Mouse (Mus musculus) CH12.LX (cell line): ENCODE data around the gene Tlk2.

Experiments
- BHLHE40 ChIP-seq: IDR thresholded peaks from 2 replicates; pipeline ENCODE4 v1.6.1; 2011; ENCODE audit warnings: mild to moderate bottlenecking, low read depth, low read length, improper control_type of control experiment
- CHD2 ChIP-seq: IDR thresholded peaks from 2 replicates; pipeline ENCODE4 v1.6.1; 2011; ENCODE audit warnings: low read length, improper control_type of control experiment
- CTCF ChIP-seq, 2 experiments: IDR thresholded peaks in 1 of 2; conservative IDR thresholded peaks in 1 of 2; 2 replicates each; pipeline ENCODE4 v1.5.1; 2011 to 2012; ENCODE audit warnings: low read depth in 2 of 2, low read length in 2 of 2, improper control_type of control experiment in 1 of 2, inconsistent platforms in 1 of 2, mild to moderate bottlenecking in 1 of 2, moderate library complexity in 1 of 2
- EP300 ChIP-seq: IDR thresholded peaks from 2 replicates; pipeline ENCODE4 v1.6.1; 2011; ENCODE audit warnings: low read length, improper control_type of control experiment
- HCFC1 ChIP-seq: IDR thresholded peaks from 2 replicates; pipeline ENCODE4 v1.6.1; 2012; ENCODE audit warnings: low read depth, mild to moderate bottlenecking, inconsistent platforms, low read length, improper control_type of control experiment
- MAZ ChIP-seq: IDR thresholded peaks from 2 replicates; pipeline ENCODE4 v1.6.1; 2012; ENCODE audit warnings: low read depth, mild to moderate bottlenecking, inconsistent platforms, low read length, improper control_type of control experiment, moderate library complexity
- MXI1 ChIP-seq: IDR thresholded peaks from 2 replicates; pipeline ENCODE4 v1.6.1; 2011; ENCODE audit warnings: mild to moderate bottlenecking, low read depth, low read length, improper control_type of control experiment
- NELFE ChIP-seq: IDR thresholded peaks from 2 replicates; pipeline ENCODE4 v1.6.1; 2011; ENCODE audit warnings: low read depth, low read length, improper control_type of control experiment
- NRF1 ChIP-seq: IDR thresholded peaks from 2 replicates; pipeline ENCODE4 v1.6.1; 2014; ENCODE audit warnings: low read depth, mild to moderate bottlenecking, inconsistent platforms, low read length, improper control_type of control experiment, moderate library complexity
- POLR2A ChIP-seq: IDR thresholded peaks from 2 replicates; pipeline ENCODE4 v1.6.1; 2011; ENCODE audit warnings: low read depth, mild to moderate bottlenecking, improper control_type of control experiment, low read length
- POLR2AphosphoS2 ChIP-seq: IDR thresholded peaks from 2 replicates; pipeline ENCODE4 v1.6.1; 2011; ENCODE audit warnings: low read depth, low read length, improper control_type of control experiment
- RCOR1 ChIP-seq: conservative IDR thresholded peaks from 2 replicates; pipeline ENCODE4 v1.6.1; 2012; ENCODE audit warnings: low read depth, mild to moderate bottlenecking, inconsistent platforms, low read length, improper control_type of control experiment
- USF1 ChIP-seq: IDR thresholded peaks from 2 replicates; pipeline ENCODE4 v1.6.1; 2014; ENCODE audit warnings: low read depth, mild to moderate bottlenecking, inconsistent platforms, low read length, improper control_type of control experiment
- USF2 ChIP-seq: conservative IDR thresholded peaks from 2 replicates; pipeline ENCODE4 v1.6.1; 2011; ENCODE audit warnings: low read depth, low read length, improper control_type of control experiment

GRCm38 (mm10) chr11:105331732-105332131 is 153.1 kb downstream of the Tlk2 start:
- TF ChIP-seq CTCF (conservative IDR thresholded peaks at IDR 0.05 in 1 of 2, IDR thresholded peaks at IDR 0.05 in 1 of 2; ENCODE audit: low read depth in 2 of 2, low read length in 2 of 2) (no peak), POLR2A (no peak), CHD2 (no peak), USF1 (no peak), EP300 (no peak), RCOR1 (no peak), MXI1 (no peak), BHLHE40 (no peak), POLR2AphosphoS2 (no peak), MAZ (no peak), HCFC1 (no peak), NRF1 (no peak), NELFE (no peak), USF2 (no peak)
